Mouse (Mus musculus): Measurements from ENCODE around the gene Wfikkn1. TPM values are rescaled to one million over a fixed set of nuclear protein-coding genes. Genes with fewer than 3 reads are reported as not detected.
A peak's percentile ranks its signal among the peaks of the same experiment; 100 is the strongest.

Gene Wfikkn1
- total and polyA plus RNA-seq, 2 experiments from 2014 or later, result 0.29 to 1.5 TPM

- ATAC-seq (no peak), DNase-seq (no peak)
- H3K4me3 ChIP-seq (ENCODE audit: low read depth, low read length), result no peak overlapping the region
- peak; percentile 8; the same call in 1 of the 2 replicates for TF ChIP-seq CTCF (IDR thresholded peaks at IDR 0.05; ENCODE audit: low read depth)
- H3K36me3 ChIP-seq (ENCODE audit: insufficient read depth), result no peaks in the 10 kb centered on the region
- no peak overlapping the region for H3K27ac ChIP-seq (ENCODE audit: low read depth, low read length)
- no peaks in the 10 kb centered on the region for H3K27me3 ChIP-seq (ENCODE audit: insufficient read depth, low read length)
- no peak overlapping the region for H3K4me2 ChIP-seq (ENCODE audit: low read depth)
- H3K9me3 ChIP-seq (ENCODE audit: low read length), result no peaks in the 10 kb centered on the region
- no peak overlapping the region for H3K9ac ChIP-seq
- H3K4me1 ChIP-seq (ENCODE audit: insufficient read depth), result no peaks in the 10 kb centered on the region
- WGBS, result 97% methylated on average over 1 of the region's 1 CpGs
These were observed 19.5 kb upstream of the Wfikkn1 start for GRCm38 (mm10) chr17:25900193-25900592.

GRCm38 (mm10) chr17:25895891-25896290 is 15.2 kb upstream of the Wfikkn1 start:
- no peak overlapping the region for H3K27ac ChIP-seq (ENCODE audit: low read depth, low read length)
- H3K36me3 ChIP-seq (ENCODE audit: insufficient read depth), result no peaks in the 10 kb centered on the region
- no peak for DNase-seq
- no peaks in the 10 kb centered on the region for H3K27me3 ChIP-seq (ENCODE audit: insufficient read depth, low read length)
- no peaks in the 10 kb centered on the region for H3K4me1 ChIP-seq (ENCODE audit: insufficient read depth)
- TF ChIP-seq CTCF (IDR thresholded peaks at IDR 0.05; ENCODE audit: low read depth), result no peak
- no peak overlapping the region for H3K4me3 ChIP-seq (ENCODE audit: low read depth, low read length)
- ATAC-seq, result no peak
- no peak overlapping the region for H3K9ac ChIP-seq
- 71% methylated on average over 12 of the region's 12 CpGs for WGBS
- no peaks in the 10 kb centered on the region for H3K9me3 ChIP-seq (ENCODE audit: low read length)
- H3K4me2 ChIP-seq (ENCODE audit: low read depth), result no peak overlapping the region

GRCm38 (mm10) chr17:25895415-25895814 is 14.8 kb upstream of the Wfikkn1 start:
- no peak overlapping the region for H3K4me3 ChIP-seq (ENCODE audit: low read depth, low read length)
- H3K4me2 ChIP-seq (ENCODE audit: low read depth), result no peak overlapping the region
- no peaks in the 10 kb centered on the region for H3K9me3 ChIP-seq (ENCODE audit: low read length)
- H3K4me1 ChIP-seq (ENCODE audit: insufficient read depth), result no peaks in the 10 kb centered on the region
- H3K36me3 ChIP-seq (ENCODE audit: insufficient read depth), result no peaks in the 10 kb centered on the region
- 36% methylated on average over 2 of the region's 2 CpGs for WGBS
- H3K9ac ChIP-seq, result no peak overlapping the region
- no peak overlapping the region for H3K27ac ChIP-seq (ENCODE audit: low read depth, low read length)
- no peaks in the 10 kb centered on the region for H3K27me3 ChIP-seq (ENCODE audit: insufficient read depth, low read length)
- ATAC-seq (no peak), DNase-seq (no peak)
- no peak for TF ChIP-seq CTCF (IDR thresholded peaks at IDR 0.05; ENCODE audit: low read depth)

- Histone ChIP-seq H3K9ac (no peak overlapping the region), H3K36me3 (ENCODE audit: insufficient read depth) (0 out of 2 replicates have a peak, but pooled peaks cover 7% of the 10 kb centered on the region), H3K4me3 (ENCODE audit: low read depth, low read length) (no peak overlapping the region), H3K27me3 (ENCODE audit: insufficient read depth, low read length) (no peaks in the 10 kb centered on the region), H3K27ac (ENCODE audit: low read depth, low read length) (peak overlapping the region; percentile 67; the same call in 1 of the 2 replicates), H3K9me3 (ENCODE audit: low read length) (no peaks in the 10 kb centered on the region), H3K4me2 (ENCODE audit: low read depth) (no peak overlapping the region), H3K4me1 (ENCODE audit: insufficient read depth) (no peaks in the 10 kb centered on the region)
- WGBS, result 34% methylated on average over 2 of the region's 2 CpGs
- TF ChIP-seq CTCF (IDR thresholded peaks at IDR 0.05; ENCODE audit: low read depth), result peak; percentile 92
- peak; percentile 78 for DNase-seq
- ATAC-seq, result peak; percentile 94
These were observed 13.4 kb upstream of the Wfikkn1 start for GRCm38 (mm10) chr17:25893975-25894617.

GRCm38 (mm10) chr17:25888837-25889236 is 8.2 kb upstream of the Wfikkn1 start:
- Histone ChIP-seq H3K9ac (no peak overlapping the region), H3K27ac (ENCODE audit: low read depth, low read length) (no peak overlapping the region), H3K4me2 (ENCODE audit: low read depth) (no peak overlapping the region), H3K36me3 (ENCODE audit: insufficient read depth) (peaks cover 19% of the 10 kb centered on the region), H3K4me1 (ENCODE audit: insufficient read depth) (no peaks in the 10 kb centered on the region), H3K27me3 (ENCODE audit: insufficient read depth, low read length) (no peaks in the 10 kb centered on the region), H3K4me3 (ENCODE audit: low read depth, low read length) (no peak overlapping the region), H3K9me3 (ENCODE audit: low read length) (no peaks in the 10 kb centered on the region)
- 77% methylated on average over 3 of the region's 3 CpGs for WGBS
- no peak for TF ChIP-seq CTCF (IDR thresholded peaks at IDR 0.05; ENCODE audit: low read depth)
- peak; percentile 51; the same call in 1 of the 2 replicates for ATAC-seq
- peak; percentile 46 for DNase-seq

GRCm38 (mm10) chr17:25887467-25887866 is 6.8 kb upstream of the Wfikkn1 start:
- Histone ChIP-seq H3K9ac (no peak overlapping the region), H3K27me3 (ENCODE audit: insufficient read depth, low read length) (no peaks in the 10 kb centered on the region), H3K9me3 (ENCODE audit: low read length) (no peaks in the 10 kb centered on the region), H3K36me3 (ENCODE audit: insufficient read depth) (peaks cover 32% of the 10 kb centered on the region), H3K4me2 (ENCODE audit: low read depth) (no peak overlapping the region), H3K4me1 (ENCODE audit: insufficient read depth) (no peaks in the 10 kb centered on the region), H3K4me3 (ENCODE audit: low read depth, low read length) (no peak overlapping the region), H3K27ac (ENCODE audit: low read depth, low read length) (no peak overlapping the region)
- no peak for ATAC-seq
- no peak for DNase-seq
- no peak for TF ChIP-seq CTCF (IDR thresholded peaks at IDR 0.05; ENCODE audit: low read depth)
- WGBS, result 79% methylated on average over 10 of the region's 10 CpGs

GRCm38 (mm10) chr17:25886806-25887205 is 6.1 kb upstream of the Wfikkn1 start:
- no peak for ATAC-seq
- no peak for DNase-seq
- Histone ChIP-seq H3K9ac (no peak overlapping the region), H3K36me3 (ENCODE audit: insufficient read depth) (peaks cover 33% of the 10 kb centered on the region), H3K27me3 (ENCODE audit: insufficient read depth, low read length) (no peaks in the 10 kb centered on the region), H3K9me3 (ENCODE audit: low read length) (no peaks in the 10 kb centered on the region), H3K4me1 (ENCODE audit: insufficient read depth) (no peaks in the 10 kb centered on the region), H3K4me2 (ENCODE audit: low read depth) (no peak overlapping the region), H3K27ac (ENCODE audit: low read depth, low read length) (no peak overlapping the region), H3K4me3 (ENCODE audit: low read depth, low read length) (no peak overlapping the region)
- TF ChIP-seq CTCF (IDR thresholded peaks at IDR 0.05; ENCODE audit: low read depth), result no peak

All from forebrain, postnatal 0 days (tissue).